Mouse (Mus musculus) heart, adult 2 months (tissue): Measurements from ENCODE around the gene Acsl4.

Experiments
- CTCF ChIP-seq: fragments of 200-600 bp; IDR thresholded peaks from 2 replicates; pipeline ENCODE4 v1.8.1; 2022; ENCODE audit warnings: antibody characterized with exemption, mild to moderate bottlenecking, moderate library complexity
- POLR2A ChIP-seq: fragments of 200-500 bp; IDR thresholded peaks from 2 replicates; pipeline ENCODE4 v1.6.1; 2011; ENCODE audit warnings: mild to moderate bottlenecking, low read depth, low read length, control low read depth; ENCODE audit not compliant: insufficient read depth

- TF ChIP-seq POLR2A = no peak
- TF ChIP-seq CTCF = no peak
These were observed 36.3 kb upstream of the Acsl4 start for GRCm38 (mm10) chrX:142426628-142427027.
